Mouse (Mus musculus): Measurements from ENCODE around the gene Rbpj. TPM values are rescaled to one million over a fixed set of nuclear protein-coding genes. Genes with fewer than 3 reads are reported as not detected.

Gene Rbpj
- polyA plus RNA-seq, 1 experiment from 2014 or later: 57.8 TPM

GRCm38 (mm10) chr5:53451829-53452228 lies 14.1 kb upstream of the Rbpj start:
- Histone ChIP-seq H3K4me2 (replicated peaks) (no peak overlapping the region), H3K27me3 (no peaks in the 10 kb centered on the region), H3K9me3 (no peaks in the 10 kb centered on the region), H3K9ac (no peak overlapping the region), H3K27ac (no peak overlapping the region), H3K4me3 (no peak overlapping the region), H3K36me3 (no peaks in the 10 kb centered on the region), H3K4me1 (no peaks in the 10 kb centered on the region)
- ATAC-seq (ENCODE audit: insufficient number of reproducible peaks, insufficient read depth, low FRiP score, low TSS enrichment): no peak
- 91% methylated on average over 8 of the region's 8 CpGs for WGBS

- ATAC-seq (ENCODE audit: insufficient number of reproducible peaks, insufficient read depth, low FRiP score, low TSS enrichment): no peak
- Histone ChIP-seq H3K9ac (no peak overlapping the region), H3K4me1 (no peaks in the 10 kb centered on the region), H3K27me3 (no peaks in the 10 kb centered on the region), H3K4me3 (no peak overlapping the region), H3K36me3 (no peaks in the 10 kb centered on the region), H3K9me3 (no peaks in the 10 kb centered on the region), H3K4me2 (replicated peaks) (no peak overlapping the region), H3K27ac (no peak overlapping the region)
- 78% methylated on average over 3 of the region's 3 CpGs for WGBS
Observed at GRCm38 (mm10) chr5:53452920-53453319, 13.0 kb upstream of the Rbpj start.

- no peak for ATAC-seq (ENCODE audit: insufficient number of reproducible peaks, insufficient read depth, low FRiP score, low TSS enrichment)
Observed at GRCm38 (mm10) chr5:53454706-53455105, 11.2 kb upstream of the Rbpj start.

GRCm38 (mm10) chr5:53455459-53455858 lies 10.5 kb upstream of the Rbpj start:
- no peak for ATAC-seq (ENCODE audit: insufficient number of reproducible peaks, insufficient read depth, low FRiP score, low TSS enrichment)
- Histone ChIP-seq H3K36me3 (no peaks in the 10 kb centered on the region), H3K4me3 (no peak overlapping the region), H3K4me2 (replicated peaks) (no peak overlapping the region), H3K27me3 (no peaks in the 10 kb centered on the region), H3K9me3 (no peaks in the 10 kb centered on the region), H3K9ac (no peak overlapping the region), H3K27ac (no peak overlapping the region), H3K4me1 (no peaks in the 10 kb centered on the region)
- 89% methylated on average over 5 of the region's 5 CpGs for WGBS

More at GRCm38 (mm10) chr5:53454706-53455105, 11.2 kb upstream of the Rbpj start:
- 83% methylated on average over 9 of the region's 9 CpGs for WGBS
- no peak overlapping the region for H3K9ac ChIP-seq
- no peaks in the 10 kb centered on the region for H3K36me3 ChIP-seq
- no peaks in the 10 kb centered on the region for H3K27me3 ChIP-seq
- no peak overlapping the region for H3K27ac ChIP-seq
- H3K4me3 ChIP-seq: no peak overlapping the region
- no peaks in the 10 kb centered on the region for H3K4me1 ChIP-seq
- no peaks in the 10 kb centered on the region for H3K9me3 ChIP-seq
- no peak overlapping the region for H3K4me2 ChIP-seq (replicated peaks)

GRCm38 (mm10) chr5:53460196-53460595 lies 5.8 kb upstream of the Rbpj start:
- no peak overlapping the region for H3K4me3 ChIP-seq
- WGBS: 63% methylated on average over 5 of the region's 5 CpGs
- H3K27me3 ChIP-seq: no peaks in the 10 kb centered on the region
- no peaks in the 10 kb centered on the region for H3K4me1 ChIP-seq
- ATAC-seq (ENCODE audit: insufficient number of reproducible peaks, insufficient read depth, low FRiP score, low TSS enrichment): no peak
- H3K27ac ChIP-seq: no peak overlapping the region
- no peaks in the 10 kb centered on the region for H3K36me3 ChIP-seq
- H3K9ac ChIP-seq: no peak overlapping the region
- no peaks in the 10 kb centered on the region for H3K9me3 ChIP-seq
- no peak overlapping the region for H3K4me2 ChIP-seq (replicated peaks)

GRCm38 (mm10) chr5:53463098-53464018 lies 2.6 kb upstream of the Rbpj start:
- Histone ChIP-seq H3K4me2 (replicated peaks) (no peak overlapping the region), H3K4me3 (no peak overlapping the region), H3K9me3 (no peaks in the 10 kb centered on the region), H3K27ac (no peak overlapping the region), H3K36me3 (no peaks in the 10 kb centered on the region), H3K27me3 (peaks cover 4% of the 10 kb centered on the region; the same call in 1 of the 2 replicates), H3K9ac (no peak overlapping the region), H3K4me1 (no peaks in the 10 kb centered on the region)
- WGBS: 73% methylated on average over 11 of the region's 11 CpGs
- ATAC-seq (ENCODE audit: insufficient number of reproducible peaks, insufficient read depth, low FRiP score, low TSS enrichment): no peak

- no peak overlapping the region for H3K27ac ChIP-seq
- no peak overlapping the region for H3K4me3 ChIP-seq
- no peaks in the 10 kb centered on the region for H3K9me3 ChIP-seq
- WGBS: 75% methylated on average over 16 of the region's 16 CpGs
- no peak overlapping the region for H3K4me2 ChIP-seq (replicated peaks)
- no peak overlapping the region for H3K9ac ChIP-seq
- no peak for ATAC-seq (ENCODE audit: insufficient number of reproducible peaks, insufficient read depth, low FRiP score, low TSS enrichment)
- peaks cover 14% of the 10 kb centered on the region; the same call in 1 of the 2 replicates for H3K4me1 ChIP-seq
- peaks cover 9% of the 10 kb centered on the region; the same call in 1 of the 2 replicates for H3K27me3 ChIP-seq
- H3K36me3 ChIP-seq: no peaks in the 10 kb centered on the region
Observed at GRCm38 (mm10) chr5:53466422-53467333, 726 bp downstream of the Rbpj start.

- H3K4me2 ChIP-seq (replicated peaks): no peak overlapping the region
- peaks cover 9% of the 10 kb centered on the region; the same call in 1 of the 2 replicates for H3K27me3 ChIP-seq
- no peak overlapping the region for H3K4me3 ChIP-seq
- WGBS: 56% methylated on average over 9 of the region's 9 CpGs
- no peaks in the 10 kb centered on the region for H3K36me3 ChIP-seq
- ATAC-seq (ENCODE audit: insufficient number of reproducible peaks, insufficient read depth, low FRiP score, low TSS enrichment): no peak
- H3K27ac ChIP-seq: no peak overlapping the region
- H3K9ac ChIP-seq: no peak overlapping the region
- peaks cover 19% of the 10 kb centered on the region; the same call in 1 of the 2 replicates for H3K4me1 ChIP-seq
- H3K9me3 ChIP-seq: no peaks in the 10 kb centered on the region
Observed at GRCm38 (mm10) chr5:53467602-53468001, 1.6 kb downstream of the Rbpj start.

GRCm38 (mm10) chr5:53468366-53468765 lies 2.4 kb downstream of the Rbpj start:
- H3K36me3 ChIP-seq: no peaks in the 10 kb centered on the region
- H3K27ac ChIP-seq: no peak overlapping the region
- no peak overlapping the region for H3K4me2 ChIP-seq (replicated peaks)
- H3K9me3 ChIP-seq: no peaks in the 10 kb centered on the region
- ATAC-seq (ENCODE audit: insufficient number of reproducible peaks, insufficient read depth, low FRiP score, low TSS enrichment): 0 out of 2 replicates have a peak, but pooled peaks have one; percentile 31
- WGBS: 43% methylated on average over 8 of the region's 8 CpGs
- no peak overlapping the region for H3K4me3 ChIP-seq
- H3K4me1 ChIP-seq: peaks cover 20% of the 10 kb centered on the region; the same call in 1 of the 2 replicates
- no peak overlapping the region for H3K9ac ChIP-seq
- peaks cover 9% of the 10 kb centered on the region; the same call in 1 of the 2 replicates for H3K27me3 ChIP-seq

- no peaks in the 10 kb centered on the region for H3K36me3 ChIP-seq
- H3K4me2 ChIP-seq (replicated peaks): no peak overlapping the region
- H3K9ac ChIP-seq: no peak overlapping the region
- no peaks in the 10 kb centered on the region for H3K9me3 ChIP-seq
- H3K4me1 ChIP-seq: peaks cover 28% of the 10 kb centered on the region
- H3K27me3 ChIP-seq: peaks cover 9% of the 10 kb centered on the region; the same call in 1 of the 2 replicates
- no peak overlapping the region for H3K27ac ChIP-seq
- H3K4me3 ChIP-seq: no peak overlapping the region
- 75% methylated on average over 6 of the region's 6 CpGs for WGBS
- no peak for ATAC-seq (ENCODE audit: insufficient number of reproducible peaks, insufficient read depth, low FRiP score, low TSS enrichment)
Observed at GRCm38 (mm10) chr5:53469098-53469776, 3.3 kb downstream of the Rbpj start.

GRCm38 (mm10) chr5:53469777-53470131 lies 3.8 kb downstream of the Rbpj start:
- Histone ChIP-seq H3K27ac (no peak overlapping the region), H3K4me2 (replicated peaks) (no peak overlapping the region), H3K36me3 (no peaks in the 10 kb centered on the region), H3K27me3 (peaks cover 9% of the 10 kb centered on the region; the same call in 1 of the 2 replicates), H3K9me3 (no peaks in the 10 kb centered on the region), H3K4me1 (peaks cover 28% of the 10 kb centered on the region), H3K4me3 (no peak overlapping the region), H3K9ac (no peak overlapping the region)
- WGBS: 51% methylated on average over 9 of the region's 9 CpGs
- ATAC-seq (ENCODE audit: insufficient number of reproducible peaks, insufficient read depth, low FRiP score, low TSS enrichment): no peak
